Mouse (Mus musculus): ENCODE measurements around the gene Rpl36al.
A peak's percentile ranks its signal among the peaks of the same experiment; 100 is the strongest.

The Rpl36al gene

DNA sequence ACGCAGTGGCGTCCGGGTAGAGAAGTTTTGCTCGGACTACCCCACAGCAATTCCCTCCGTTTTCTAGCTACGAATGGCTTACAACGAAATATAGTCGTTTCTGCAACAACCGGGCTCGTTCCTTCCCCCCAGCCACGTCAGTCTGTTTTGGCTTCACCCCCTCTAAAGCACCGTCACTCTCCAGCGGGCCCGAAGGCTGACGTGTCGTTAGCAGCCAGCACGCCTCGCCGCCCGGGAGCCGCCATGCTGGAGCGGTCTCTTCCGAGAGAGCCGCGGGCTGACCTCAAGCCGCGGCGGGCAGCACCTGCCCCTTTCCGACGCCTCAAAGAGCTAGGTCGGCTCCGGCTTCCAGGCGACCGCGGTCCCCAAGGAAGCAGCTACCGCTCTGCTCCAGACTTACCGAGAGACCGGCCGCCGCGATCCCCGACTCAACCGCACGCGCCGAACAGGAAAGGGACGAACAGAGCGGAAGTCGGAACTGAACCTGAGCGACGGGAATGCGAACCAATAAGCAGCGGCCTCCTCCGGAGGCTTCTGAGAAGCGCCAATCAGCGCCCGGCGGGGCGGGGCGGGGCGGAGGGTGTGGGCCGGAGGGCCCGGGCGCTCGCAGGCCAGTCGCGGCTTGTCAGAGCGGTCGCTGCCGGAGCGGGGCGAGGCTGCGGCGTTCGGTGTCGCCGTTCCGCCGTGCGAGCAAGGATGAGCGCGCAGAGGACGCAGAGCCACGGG lies at the start of gene Rpl36al, which contains the start of gene Mgat2:
Gene Rpl36al (minus strand): TSS at position 501 of the 726 bp plus-strand sequence.
Gene Mgat2 (plus strand): TSS at position 575 of the 726 bp plus-strand sequence.
- DNase-seq (ENCODE audit: low read depth) = peak; percentile 98

DNA sequence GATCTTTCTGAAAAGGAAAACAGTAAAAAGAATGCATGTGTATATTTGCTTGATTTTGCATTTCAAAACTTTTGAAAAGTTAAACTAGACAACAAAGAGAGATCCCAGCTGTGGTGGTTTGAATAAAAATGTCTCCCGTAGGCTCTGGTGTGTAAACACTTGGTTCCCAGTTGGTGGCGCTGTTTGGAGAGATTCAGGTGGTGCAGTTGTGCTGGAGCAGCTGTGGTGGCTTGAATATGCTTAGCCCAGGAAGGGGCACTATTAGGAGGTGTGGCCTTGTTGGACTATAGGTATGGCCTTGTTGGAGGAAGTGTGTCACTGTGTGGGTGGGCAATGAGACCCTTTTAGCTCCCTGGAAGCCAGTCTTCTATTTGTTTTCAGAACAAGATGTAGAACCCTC lies 45.4 kb upstream of the Rpl36al start:
- peak; percentile 82 for DNase-seq (ENCODE audit: low read depth)

DNA sequence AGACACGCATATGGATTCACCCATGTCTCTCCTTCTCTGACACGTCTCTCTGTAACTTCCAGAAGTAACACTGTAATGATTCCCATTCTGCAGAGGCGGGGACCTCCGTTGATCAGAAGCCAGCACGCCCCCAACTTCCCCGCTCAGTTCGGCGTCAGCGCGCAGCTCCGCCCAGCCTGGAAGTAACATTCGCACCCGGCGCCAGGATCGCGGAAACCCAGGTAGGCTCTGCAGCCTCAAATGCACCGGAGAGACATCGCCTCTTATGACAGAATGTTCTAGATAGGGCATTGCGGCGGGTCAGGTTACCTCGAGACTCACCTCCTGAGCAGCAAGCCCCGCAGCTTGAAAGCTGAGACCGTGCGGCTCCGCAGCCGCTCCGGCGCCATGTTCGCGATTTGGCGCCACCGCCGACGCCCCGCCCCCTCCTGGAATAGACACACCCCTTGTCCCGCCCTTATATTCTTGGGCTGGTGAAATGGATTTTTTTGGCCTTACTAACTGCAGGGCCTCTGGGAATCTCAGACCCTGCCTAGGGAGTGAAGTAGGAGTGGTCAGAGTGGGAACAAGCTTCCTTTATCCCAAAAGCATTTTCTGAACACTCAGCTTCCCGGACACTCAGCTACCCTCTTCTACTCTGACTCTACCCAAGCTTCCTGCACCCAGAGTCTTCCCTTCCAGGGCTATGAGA lies 44.0 kb upstream of the Rpl36al start, which contains the start of gene Pole2:
Gene Pole2 (minus strand): TSS at position 420 of the 691 bp plus-strand sequence.
- DNase-seq (ENCODE audit: low read depth) = peak; percentile 91

DNA sequence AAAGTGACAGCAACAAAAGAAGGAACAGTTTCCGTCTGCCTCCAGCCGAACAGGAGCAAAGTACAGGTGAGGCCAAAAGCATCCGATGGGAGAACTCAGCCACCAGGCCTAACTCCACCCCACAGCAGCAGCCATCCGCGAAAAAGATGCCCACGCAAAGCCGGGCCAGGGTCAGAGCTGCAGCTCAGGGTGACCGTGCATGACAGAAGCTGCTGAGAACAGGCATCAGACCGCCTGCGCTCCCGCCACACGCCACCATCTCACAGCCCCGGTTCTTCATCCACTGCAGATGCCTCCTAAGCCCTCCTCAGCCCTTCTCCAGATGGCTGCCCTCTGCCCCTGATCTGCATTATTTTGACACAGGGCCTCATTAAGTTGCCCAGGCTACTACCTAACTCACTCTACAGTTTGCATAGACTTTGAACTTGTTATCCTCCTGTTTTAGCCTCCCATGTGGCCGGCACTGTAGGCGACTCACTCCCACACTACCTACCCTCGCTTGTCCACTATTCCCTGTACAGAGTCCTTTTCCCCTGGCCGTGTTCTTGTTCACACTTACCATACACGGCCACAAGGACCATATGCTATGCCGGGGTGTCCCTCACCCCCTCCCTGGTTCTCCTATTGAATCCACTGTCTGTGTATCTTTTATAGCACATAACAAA lies 36.9 kb upstream of the Rpl36al start:
- DNase-seq (ENCODE audit: low read depth) = no peak

DNA sequence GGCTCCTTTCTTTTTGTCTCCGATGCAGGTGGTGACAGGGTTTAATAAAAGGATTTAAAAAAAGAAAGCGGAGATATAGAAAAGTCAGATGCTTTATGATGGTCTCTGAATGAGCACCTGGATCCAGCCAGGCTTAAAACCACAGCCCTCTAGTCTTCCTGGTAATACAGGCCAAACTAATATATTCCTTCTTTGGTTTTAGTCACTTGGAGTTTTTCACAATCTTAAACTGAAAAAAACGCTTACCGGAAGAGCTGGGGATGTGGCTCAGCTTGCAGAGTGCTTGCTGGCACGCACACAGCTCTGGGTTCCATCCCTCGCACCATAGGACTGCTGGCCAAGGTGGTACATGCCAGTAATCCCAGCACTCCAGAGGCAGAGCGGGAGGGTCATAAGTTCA lies 32.7 kb upstream of the Rpl36al start:
- no peak for DNase-seq (ENCODE audit: low read depth)

DNA sequence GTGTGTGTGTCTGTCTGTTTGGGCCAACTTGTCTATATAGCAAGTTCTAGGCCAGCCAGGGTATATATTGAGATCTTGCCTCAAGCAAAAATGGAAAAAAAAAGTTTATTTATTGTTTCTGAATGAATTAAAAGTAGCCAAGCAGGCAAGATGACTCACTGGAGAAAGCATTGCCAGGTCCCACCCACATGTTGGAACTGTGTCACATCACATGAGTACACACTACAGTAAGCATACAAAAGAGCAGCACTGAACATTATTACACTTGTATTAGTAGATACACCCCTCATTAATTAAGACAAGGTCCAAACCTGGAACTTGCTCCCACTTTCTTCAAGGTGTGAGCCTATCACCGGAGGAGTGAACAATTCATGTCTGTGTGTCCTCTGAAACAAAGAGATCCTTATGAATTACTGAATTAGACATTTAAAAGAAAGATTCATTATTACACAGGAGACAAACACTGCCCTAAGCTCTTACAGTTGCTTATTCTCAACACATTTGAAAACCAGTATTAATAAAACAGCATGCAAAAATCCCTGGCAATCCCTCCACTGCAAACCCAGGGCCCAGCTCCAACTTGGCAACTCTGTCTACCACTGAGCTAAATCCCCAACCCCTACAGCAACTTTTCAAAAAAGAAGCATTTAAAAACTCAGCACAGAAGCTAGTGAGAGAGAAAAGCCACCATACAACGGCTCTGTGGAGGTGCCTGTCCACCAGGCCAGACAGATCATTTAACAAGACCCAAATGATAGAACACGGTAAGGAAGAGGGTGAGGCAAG lies 31.3 kb upstream of the Rpl36al start:
- no peak for DNase-seq (ENCODE audit: low read depth)

DNA sequence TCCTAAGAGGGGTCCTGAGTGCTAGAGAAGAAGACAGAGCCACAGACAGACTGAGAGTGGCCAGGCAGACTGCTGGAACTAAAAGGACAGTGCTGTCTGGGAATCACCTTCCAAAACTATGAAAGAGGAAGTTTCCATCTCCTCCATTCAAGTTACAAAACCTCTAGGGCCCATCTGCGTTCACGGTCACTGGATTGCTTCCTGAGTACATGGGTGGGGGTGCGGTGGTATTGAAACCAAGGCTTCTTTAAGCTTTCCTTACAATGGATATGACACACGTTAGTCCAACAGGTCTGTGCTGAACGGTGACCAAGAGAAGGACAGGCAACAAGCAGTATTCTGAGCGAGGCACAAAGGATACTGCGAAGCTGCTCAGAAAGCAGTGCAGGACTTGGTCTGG lies 30.5 kb upstream of the Rpl36al start:
- DNase-seq (ENCODE audit: low read depth) = no peak

DNA sequence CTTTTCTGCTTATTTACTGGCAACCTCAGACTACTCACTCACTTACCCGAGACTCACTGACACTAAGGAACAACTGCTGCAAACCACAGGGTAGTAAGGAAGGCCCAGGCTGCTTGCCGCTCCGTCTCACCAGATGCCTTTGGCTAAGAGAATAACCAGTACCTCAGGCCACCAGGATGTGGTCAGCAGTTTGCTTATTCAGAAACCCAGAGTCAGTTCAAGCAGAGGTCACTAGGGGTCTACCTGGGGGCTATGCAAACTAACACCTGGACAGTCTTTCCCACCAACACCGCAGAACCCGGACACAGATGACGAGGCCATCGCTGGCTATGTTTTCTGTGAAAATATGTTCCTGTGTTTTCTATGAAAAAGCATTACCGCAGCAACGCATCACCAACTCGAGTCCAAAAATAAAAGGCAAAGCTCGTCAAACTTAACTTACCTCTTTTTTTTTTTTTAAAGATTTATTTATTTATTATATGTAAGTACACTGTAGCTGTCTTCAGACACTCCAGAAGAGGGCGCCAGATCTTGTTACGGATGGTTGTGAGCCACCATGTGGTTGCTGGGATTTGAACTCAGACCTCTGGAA lies 29.4 kb upstream of the Rpl36al start:
- DNase-seq (ENCODE audit: low read depth) = no peak

DNA sequence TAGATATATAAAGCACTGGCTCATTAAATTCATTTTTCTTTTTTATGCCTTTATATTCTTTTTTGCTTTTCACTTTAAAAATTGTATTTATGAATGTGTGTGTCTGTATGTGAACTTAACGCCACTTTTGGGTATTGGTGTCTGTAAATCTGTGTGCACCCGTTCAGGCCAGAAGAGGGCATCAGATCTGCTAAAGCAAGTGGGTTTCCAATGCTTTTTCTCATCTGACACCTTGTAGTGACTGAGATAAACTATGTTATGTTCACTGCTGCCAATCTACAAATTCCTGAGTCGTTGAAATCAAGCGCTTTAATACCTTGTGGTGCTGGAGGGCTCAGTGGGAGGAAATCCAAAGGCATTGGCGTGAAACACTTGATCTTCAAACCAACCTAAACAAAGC lies 27.2 kb upstream of the Rpl36al start:
- peak; percentile 57 for DNase-seq (ENCODE audit: low read depth)

DNA sequence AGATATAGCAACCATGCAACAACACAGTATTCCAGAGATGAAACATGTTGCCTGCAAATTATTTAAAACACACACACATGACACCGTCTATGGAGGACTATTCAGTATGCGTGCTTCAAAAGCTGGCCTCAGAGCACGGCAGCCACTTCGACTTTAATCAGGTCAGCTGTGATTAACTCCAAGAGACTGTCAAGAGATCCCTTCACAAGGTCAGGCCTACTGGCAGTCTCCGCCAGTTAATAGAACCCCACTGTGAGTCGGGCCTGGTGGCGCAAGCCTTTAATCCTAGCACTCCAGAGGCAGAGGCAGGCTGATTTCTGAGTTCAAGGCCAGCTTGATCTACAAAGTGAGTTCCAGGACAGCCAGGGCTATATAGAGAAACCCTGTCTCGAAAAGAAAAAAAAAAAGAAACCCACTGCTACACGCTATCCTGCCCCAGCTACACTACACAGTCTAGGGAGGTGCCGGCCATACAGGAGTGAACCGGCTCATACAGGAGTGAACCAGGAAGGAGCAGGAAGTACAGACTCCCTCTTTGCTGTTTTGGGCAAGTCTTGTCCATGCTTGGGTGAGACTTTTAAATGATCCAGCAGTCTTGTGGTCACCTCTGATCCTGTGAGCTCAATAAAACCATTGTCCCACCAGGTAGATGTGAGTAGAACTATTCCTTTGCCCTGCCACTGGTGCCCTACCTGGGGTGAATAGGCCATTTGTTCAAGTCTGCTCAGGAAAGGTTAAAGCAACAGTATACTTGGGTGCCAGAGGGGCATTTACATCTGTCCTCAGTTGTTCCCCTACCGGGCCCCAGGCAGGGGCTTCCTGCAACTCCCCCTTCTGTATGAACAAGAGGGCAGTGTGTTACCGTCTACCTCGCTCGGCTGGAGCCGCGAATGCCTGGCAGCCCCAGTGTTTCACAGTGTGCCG lies 26.4 kb upstream of the Rpl36al start:
- no peak for DNase-seq (ENCODE audit: low read depth)

DNA sequence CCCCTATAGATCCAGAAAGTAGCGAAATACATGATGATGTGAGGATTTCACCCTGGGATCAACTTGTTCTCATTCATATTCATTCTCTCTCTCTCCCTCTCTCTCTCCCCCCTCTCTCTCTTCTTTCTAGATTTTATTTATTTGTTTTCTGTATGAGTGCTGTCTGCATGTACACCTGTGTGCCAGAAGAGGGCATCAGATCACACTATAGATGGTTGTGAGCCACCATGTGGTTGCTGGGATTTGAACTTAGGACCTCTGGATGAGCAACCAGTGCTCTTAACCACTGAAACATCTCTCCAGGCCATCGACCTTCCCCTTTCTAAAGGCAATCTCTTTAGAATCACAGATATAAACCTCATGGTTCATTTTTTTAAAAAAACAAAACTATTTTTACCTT lies 24.6 kb upstream of the Rpl36al start:
- DNase-seq (ENCODE audit: low read depth) = no peak

DNA sequence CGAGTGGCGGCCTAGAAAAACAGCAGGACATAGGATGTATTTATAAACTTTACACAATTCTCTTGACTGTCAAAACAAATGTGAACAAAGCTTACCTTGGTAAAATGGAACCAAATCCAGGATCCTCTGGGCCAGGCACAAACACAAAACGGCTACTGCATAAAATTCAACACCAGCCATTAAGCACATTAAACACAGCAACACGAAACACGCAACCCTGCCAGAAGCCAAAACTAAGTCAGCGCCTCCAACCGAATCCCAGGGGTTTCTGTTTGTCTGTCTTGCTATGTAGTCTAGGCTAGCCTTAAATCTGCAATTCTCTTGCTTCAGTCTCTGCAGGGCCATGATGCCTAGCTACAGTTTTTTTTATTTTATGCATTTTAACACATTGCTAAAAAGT lies 24.0 kb upstream of the Rpl36al start:
- DNase-seq (ENCODE audit: low read depth) = no peak

DNA sequence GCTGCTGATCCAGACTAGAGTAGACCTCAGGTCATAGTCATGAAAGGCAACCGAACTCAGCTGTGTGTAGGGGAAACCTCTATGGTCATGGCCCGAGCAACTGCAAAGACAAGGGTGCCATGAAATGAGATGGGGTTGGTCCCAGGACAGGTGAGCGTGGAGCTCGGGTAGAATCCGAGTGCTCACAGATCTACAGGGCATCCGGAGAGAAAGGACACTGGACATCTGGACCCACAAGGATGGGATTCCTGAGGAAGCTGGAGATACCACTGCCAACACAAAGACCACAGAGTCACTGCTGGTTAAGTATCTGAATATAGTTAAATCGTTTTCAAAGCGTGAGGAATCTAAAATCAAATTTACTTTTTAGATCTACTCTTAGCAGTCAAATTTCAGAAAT lies 23.5 kb upstream of the Rpl36al start:
- no peak for DNase-seq (ENCODE audit: low read depth)

DNA sequence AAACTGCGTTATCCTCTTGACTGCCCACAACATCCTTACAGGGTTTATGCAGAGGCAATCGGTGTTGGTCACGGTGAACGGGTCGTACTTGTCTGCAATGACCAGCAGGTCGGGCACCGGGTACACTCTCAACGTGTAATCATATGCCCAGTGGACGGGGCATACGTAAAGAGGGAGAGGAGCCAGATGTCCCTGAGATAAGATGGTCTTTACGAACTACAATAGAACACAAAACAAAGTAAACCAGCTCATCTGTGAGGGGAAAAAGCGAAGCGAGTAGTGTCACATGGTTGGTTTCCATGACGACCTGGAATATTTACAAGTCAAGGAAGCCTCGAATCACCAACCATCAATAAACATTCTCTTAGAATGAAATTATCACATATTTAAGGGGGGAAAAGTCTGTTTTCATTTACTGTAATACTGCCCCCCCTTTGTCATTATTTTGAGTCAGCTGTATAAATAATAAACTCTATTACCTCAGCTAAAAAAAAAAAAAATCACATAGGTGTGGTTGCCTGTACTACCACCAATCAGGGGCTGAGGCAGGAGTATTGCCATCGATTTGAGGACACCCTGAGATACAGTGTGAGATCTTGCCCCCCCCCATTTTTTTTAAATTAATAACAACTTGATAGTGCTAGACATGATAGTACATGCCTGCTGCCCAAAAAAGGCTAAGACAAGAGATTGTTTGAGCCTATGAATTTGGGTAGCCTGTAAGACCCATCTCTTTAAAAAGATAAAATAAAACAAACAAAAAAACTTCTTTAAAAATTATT lies 20.4 kb upstream of the Rpl36al start, which contains the start of gene Gm49384:
Gene Gm49384 (minus strand): TSS at position 216 of the 782 bp plus-strand sequence.
- DNase-seq (ENCODE audit: low read depth) = peak; percentile 62

DNA sequence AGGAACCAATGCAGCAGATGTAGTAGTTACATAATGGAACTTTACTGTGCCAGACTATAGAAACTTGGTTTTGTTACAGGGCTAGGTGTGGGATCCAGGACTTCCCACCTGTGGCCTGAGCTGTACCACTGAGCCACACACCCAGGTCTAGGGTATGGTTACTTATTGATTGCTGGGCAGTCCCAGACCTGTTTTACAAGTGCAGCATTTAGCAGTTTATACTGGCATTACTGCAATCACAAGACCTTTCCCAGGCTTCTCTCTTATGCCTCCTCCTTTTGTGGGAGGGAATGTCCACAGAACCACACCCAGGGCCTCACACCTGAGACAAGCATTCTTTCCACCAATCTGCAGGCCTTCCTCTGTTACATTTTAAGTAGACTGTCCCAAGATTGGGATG lies 15.1 kb upstream of the Rpl36al start:
- DNase-seq (ENCODE audit: low read depth) = no peak

DNA sequence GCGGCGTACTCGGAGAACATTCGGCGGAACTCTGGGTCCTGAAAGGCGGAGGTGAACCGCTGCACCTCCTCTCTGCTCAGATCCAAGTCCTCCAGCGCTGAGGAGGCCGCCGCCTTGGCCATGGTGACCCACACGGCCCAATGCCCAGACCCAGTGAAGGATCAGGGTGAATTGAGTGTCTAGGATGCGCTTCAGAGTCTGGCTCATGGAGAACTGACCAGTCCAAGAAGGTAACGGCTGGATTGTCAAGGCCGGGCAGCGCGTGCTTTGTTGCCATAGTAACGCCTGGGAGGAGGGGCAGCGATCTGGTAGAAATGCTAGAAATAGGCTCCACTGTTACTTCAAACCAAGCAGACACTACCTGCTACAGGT lies 14.3 kb upstream of the Rpl36al start, which contains the start of gene Dnaaf2:
Gene Dnaaf2 (minus strand): TSS at position 266 of the 372 bp plus-strand sequence.
- peak; percentile 76 for DNase-seq (ENCODE audit: low read depth)

DNA sequence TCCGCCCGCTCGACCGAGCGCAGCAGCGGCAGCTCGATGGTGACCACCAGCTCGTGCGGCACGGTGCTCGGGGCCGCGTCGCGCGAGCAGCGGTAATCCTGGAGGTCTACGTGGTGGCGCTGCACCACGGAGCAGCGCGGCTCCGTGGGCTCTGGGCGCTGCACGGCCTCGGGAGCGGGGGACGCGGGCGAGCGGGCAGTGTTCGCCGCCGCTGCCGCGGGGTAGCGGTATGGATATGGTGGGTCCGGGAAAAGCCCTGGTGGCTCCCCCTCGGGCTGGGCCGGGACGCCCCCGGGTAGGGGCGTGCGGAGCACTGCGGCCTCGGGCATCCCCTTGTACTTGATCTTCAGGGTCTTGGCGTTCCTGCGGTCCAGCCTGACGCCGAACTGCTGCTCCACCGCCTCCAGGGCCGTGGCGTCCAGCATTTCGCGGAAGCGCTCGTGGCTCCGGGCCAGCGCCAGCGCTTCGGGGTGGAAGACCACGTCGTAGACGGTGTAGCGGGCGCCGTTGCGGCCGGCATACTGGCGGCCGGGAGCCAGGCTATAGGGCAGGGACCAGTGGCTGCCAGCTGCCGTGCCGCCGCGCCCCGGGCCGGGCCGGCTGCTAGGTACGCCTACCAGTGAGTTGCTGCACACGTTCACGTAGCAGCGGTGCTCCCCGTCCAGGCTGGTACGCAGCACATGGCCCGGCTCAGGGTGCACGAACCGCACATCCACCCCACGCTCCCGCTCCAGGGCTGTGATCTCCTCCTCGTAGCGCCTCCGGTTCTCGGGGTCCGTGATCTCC lies 13.7 kb upstream of the Rpl36al start:
- DNase-seq (ENCODE audit: low read depth) = no peak

DNA sequence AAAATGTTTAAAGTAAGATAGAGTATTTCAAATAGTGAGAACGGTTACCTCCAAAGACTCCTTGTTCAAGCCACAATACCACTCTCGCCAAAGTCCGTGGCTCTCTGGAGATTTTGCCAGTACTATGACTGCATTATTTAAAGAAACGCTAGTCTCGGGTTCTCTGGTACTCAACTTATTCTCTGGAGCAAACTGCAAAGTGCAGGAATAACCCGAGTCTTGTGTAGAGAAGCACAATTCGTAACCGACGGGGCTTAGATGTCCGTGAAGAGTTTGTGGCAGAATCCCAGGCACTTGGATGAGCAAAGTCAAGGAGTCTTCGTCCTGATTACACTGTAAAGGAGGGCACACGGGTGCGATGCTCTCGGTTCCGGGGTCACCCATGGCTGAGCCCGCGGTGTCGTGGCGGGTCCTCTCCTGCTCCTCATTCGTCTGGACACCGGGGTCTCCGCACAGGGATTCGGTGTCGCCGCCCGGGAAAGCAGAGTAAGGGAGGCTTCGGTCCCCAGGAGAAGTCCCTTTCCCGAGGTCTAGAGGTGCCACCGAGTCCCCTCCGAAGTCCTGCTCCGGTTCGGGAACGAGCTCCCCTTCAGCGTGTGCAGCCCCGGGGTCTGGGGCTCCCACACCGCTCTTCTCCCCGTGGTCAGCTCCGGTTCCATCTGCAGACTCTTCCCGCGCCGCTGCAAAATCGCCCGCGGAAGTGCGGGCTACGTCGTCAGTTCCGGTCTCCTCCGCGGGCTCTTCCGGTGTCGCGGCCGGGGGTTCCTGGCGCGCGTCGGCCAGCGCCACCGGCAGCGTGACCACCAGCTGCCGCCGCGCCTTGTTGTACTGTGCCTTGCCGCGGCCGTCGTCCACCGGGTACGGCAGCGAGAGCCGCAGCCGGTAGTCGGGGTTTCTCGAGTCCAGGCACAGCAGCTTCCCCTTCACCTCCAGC lies 12.8 kb upstream of the Rpl36al start, which contains the start of gene Gm49383:
Gene Gm49383 (minus strand): TSS at position 661 of the 934 bp plus-strand sequence.
- peak; percentile 73 for DNase-seq (ENCODE audit: low read depth)

Measured in naive thymus-derived CD4-positive, alpha-beta T cell, adult 2 months (primary cell).